Mouse (Mus musculus) midbrain, embryonic 15.5 days (tissue): Measurements from ENCODE around the gene Fig4. TPM values are rescaled to one million over a fixed set of nuclear protein-coding genes. Genes with fewer than 3 reads are reported as not detected.

ENCODE experiments used
- ATAC-seq: fragments of 200-750 bp; cut with Nextera tagmentation; replicated peaks from 2 replicates; pipeline ENCODE4 v1.8.0; 2017; ENCODE audit warnings: moderate TSS enrichment
- H3K27ac ChIP-seq: fragments of 300-500 bp; sonication (generic); 2 replicates; pipeline ENCODE4 v1.5.1; 2015; ENCODE audit warnings: mild to moderate bottlenecking, inconsistent platforms
- H3K27me3 ChIP-seq: fragments of 300-500 bp; sonication (generic); replicated peaks from 2 replicates; pipeline ENCODE4 v1.6.1; 2015; ENCODE audit warnings: inconsistent platforms
- H3K36me3 ChIP-seq: fragments of 300-500 bp; sonication (generic); replicated peaks from 2 replicates; pipeline ENCODE4 v1.6.1; 2015; ENCODE audit warnings: inconsistent platforms
- H3K4me1 ChIP-seq: fragments of 300-500 bp; sonication (generic); 2 replicates; pipeline ENCODE4 v1.6.1; 2015; ENCODE audit warnings: inconsistent platforms
- H3K4me2 ChIP-seq: fragments of 300-500 bp; sonication (generic); 2 replicates; pipeline ENCODE4 v1.6.1; 2015; ENCODE audit warnings: inconsistent platforms, mild to moderate bottlenecking, moderate library complexity
- H3K4me3 ChIP-seq: fragments of 300-500 bp; sonication (generic); 2 replicates; pipeline ENCODE4 v1.5.1; 2015; ENCODE audit warnings: mild to moderate bottlenecking, inconsistent platforms
- H3K9ac ChIP-seq: fragments of 300-500 bp; sonication (generic); 2 replicates; pipeline ENCODE4 v1.6.1; 2015; ENCODE audit warnings: mild to moderate bottlenecking, inconsistent platforms
- H3K9me3 ChIP-seq: fragments of 300-500 bp; sonication (generic); 2 replicates; pipeline ENCODE4 v1.6.1; 2016; ENCODE audit warnings: inconsistent platforms
- WGBS: fragments of 180-500 bp; shearing (Covaris S2); methylation state at CpG from one replicate; pipeline ENCODE4 v1.1.7; 2015; ENCODE audit warnings: mixed read lengths; 5-methylcytosine and 5-hydroxymethylcytosine counted together
- polyA plus RNA-seq: library from polyadenylated mRNA; unstranded; fragments of >200 nt; fragmentation: Nextera tagmentation; extraction: Ambion mirVana; gene quantifications from 2 replicates; pipeline ENCODE4 v1.2.1, GENCODE M21; 2015

Gene Fig4
- polyA plus RNA-seq = 30.8 and 31.5 TPM in 2 replicates

DNA sequence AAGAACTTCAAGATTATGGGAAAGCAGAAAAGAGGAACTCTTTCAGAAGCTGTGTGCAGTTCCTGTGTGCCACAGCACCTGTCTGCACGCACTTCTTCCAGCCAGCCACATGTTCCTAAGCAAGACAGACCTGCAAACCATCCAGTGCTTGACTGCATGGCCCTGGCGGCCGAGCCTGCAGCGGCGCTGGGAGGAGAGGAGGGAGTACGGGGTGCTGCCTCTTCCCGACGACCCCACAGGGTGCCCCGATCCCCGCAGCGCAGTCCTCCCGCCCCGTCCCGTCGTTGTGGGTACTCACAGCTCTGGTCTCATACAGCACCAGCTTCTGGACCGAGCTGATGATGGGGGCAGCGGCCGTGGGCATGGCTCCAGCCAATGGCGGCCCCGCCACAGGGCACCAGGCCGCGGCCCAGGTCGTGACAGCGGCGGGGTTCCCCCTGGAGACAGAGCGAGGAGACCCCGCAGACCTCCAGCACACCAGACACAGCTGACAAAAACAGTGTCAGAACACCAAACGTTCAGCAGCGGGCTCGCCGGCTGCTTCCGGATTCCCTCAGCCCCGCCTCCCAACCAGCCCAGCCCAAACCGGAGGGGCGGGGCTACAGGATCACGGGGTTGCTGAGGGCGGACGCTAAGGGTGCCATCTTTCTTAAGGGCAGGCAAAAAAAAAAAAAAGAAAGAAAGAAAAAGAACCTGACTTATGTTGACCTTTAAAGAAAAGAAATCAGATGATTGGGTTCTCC lies at the start of gene Fig4:
Gene Fig4, minus strand, starts transcription at position 572 of the 743 bp plus-strand sequence.
- WGBS = under 1% methylated on average over 36 of the region's 38 CpGs
- peak; percentile 96 for ATAC-seq

DNA sequence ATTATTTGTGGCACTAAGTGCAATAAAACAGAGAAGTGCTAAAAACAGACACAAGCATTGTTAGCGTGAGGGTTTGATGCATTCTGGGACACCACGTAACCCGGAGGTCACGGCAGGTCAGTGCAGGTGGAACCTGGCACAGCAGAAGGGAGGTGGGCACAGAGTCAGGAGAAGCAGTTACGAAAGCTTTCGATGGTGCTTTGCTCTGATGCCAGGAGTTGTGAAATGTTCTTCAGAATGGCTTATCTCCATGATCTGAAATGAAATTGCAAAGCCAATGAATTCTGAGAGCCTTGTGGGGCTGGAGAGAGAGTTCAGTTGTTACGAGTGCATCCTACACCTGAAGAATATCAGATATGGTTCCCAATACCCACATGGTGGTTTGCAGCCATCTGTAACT lies 38.3 kb upstream of the Fig4 start:
- H3K9ac ChIP-seq = no peak overlapping the region
- 90% methylated on average over 7 of the region's 7 CpGs for WGBS
- no peaks in the 10 kb centered on the region for H3K4me1 ChIP-seq
- no peaks in the 10 kb centered on the region for H3K9me3 ChIP-seq
- H3K36me3 ChIP-seq = no peaks in the 10 kb centered on the region
- no peak overlapping the region for H3K27ac ChIP-seq
- H3K27me3 ChIP-seq = no peaks in the 10 kb centered on the region
- H3K4me3 ChIP-seq = no peak overlapping the region
- ATAC-seq = no peak
- H3K4me2 ChIP-seq = no peak overlapping the region

More for the DNA sequence above, at the start of gene Fig4:
- Histone ChIP-seq H3K4me2 (peak within 1 kb of the TSS; percentile 95), H3K36me3 (no peaks in the 10 kb centered on the region), H3K9me3 (no peaks in the 10 kb centered on the region), H3K4me3 (peak within 1 kb of the TSS; percentile 79), H3K9ac (peak within 1 kb of the TSS; percentile 84), H3K27ac (peak within 1 kb of the TSS; percentile 74), H3K27me3 (no peaks in the 10 kb centered on the region), H3K4me1 (peaks cover 12% of the 10 kb centered on the region)

DNA sequence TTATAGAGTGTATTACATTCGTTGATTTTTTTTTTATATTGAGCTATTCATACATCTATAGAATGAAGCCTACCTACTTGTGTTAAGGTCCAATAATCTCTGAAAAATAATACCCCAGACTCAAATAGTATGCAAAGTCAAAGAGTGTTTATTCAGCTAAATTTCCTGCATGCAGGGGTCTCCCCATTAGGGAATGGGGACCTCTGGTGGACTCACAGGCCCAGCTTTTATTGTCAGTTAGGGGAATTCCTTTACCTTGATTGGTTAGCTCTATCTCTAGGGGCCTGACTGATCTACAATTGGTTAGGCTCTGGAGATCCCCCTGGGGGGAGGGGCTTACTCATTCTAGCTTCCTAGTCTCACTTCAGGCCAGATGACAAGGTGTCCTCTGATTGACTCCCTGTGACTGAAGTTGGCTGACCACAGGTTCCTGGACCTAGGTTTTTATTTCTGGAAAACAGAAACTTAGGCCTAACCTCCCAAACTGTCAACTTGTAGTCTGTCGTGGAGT lies 29.5 kb upstream of the Fig4 start:
- Histone ChIP-seq H3K9ac (no peak overlapping the region), H3K27me3 (no peaks in the 10 kb centered on the region), H3K4me3 (no peak overlapping the region), H3K9me3 (no peaks in the 10 kb centered on the region), H3K4me2 (no peak overlapping the region), H3K4me1 (no peaks in the 10 kb centered on the region), H3K36me3 (no peaks in the 10 kb centered on the region), H3K27ac (no peak overlapping the region)
- WGBS = 83% methylated on average over 2 of the region's 2 CpGs
- ATAC-seq = no peak

DNA sequence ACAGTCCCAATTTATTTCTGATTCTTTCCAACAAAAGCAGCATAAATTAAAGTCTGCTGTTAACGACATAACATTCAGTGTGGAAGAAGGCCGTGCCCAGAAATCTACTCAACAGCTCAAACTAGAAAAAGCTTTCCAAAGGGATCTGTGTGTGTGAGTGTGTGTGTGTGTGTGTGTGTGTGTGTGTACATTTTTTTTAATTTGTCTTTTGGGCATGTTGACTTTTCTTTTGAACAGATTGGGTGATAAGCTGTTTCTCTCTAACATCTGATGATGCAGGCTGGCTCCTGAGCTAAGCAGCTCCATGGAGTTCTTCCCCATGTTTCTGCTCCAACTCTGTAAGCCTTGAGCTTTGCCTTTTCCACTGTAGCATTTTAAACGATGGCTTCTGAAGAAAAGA lies 12.8 kb upstream of the Fig4 start:
- Histone ChIP-seq H3K36me3 (no peaks in the 10 kb centered on the region), H3K4me3 (no peak overlapping the region), H3K9ac (no peak overlapping the region), H3K4me2 (no peak overlapping the region), H3K9me3 (no peaks in the 10 kb centered on the region), H3K27ac (no peak overlapping the region), H3K27me3 (no peaks in the 10 kb centered on the region), H3K4me1 (no peaks in the 10 kb centered on the region)
- 88% methylated on average over 3 of the region's 3 CpGs for WGBS
- ATAC-seq = no peak

DNA sequence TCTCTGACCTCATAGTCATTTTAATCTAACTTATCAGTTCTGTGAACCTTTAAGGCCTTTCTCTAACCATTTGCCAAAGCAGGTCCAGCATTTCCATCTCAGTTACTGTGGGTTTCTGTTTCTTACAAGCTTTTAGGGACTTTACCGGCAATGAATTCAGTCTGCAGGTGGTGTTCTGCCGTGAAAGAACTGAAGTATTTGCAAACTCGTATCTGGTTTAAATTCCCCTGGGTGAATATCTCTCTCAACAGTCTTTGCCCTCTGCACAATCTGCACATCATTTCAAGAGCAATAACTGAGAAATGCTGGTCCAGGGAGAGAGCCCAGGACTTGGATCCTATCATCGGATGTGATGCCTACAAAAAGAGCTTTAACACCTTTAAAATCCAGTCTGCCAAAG lies 5.1 kb upstream of the Fig4 start:
- no peak overlapping the region for H3K4me2 ChIP-seq
- H3K27me3 ChIP-seq = no peaks in the 10 kb centered on the region
- no peak overlapping the region for H3K9ac ChIP-seq
- 91% methylated on average over 4 of the region's 4 CpGs for WGBS
- H3K27ac ChIP-seq = no peak overlapping the region
- no peak overlapping the region for H3K4me3 ChIP-seq
- no peaks in the 10 kb centered on the region for H3K4me1 ChIP-seq
- no peaks in the 10 kb centered on the region for H3K36me3 ChIP-seq
- no peaks in the 10 kb centered on the region for H3K9me3 ChIP-seq
- ATAC-seq = no peak

DNA sequence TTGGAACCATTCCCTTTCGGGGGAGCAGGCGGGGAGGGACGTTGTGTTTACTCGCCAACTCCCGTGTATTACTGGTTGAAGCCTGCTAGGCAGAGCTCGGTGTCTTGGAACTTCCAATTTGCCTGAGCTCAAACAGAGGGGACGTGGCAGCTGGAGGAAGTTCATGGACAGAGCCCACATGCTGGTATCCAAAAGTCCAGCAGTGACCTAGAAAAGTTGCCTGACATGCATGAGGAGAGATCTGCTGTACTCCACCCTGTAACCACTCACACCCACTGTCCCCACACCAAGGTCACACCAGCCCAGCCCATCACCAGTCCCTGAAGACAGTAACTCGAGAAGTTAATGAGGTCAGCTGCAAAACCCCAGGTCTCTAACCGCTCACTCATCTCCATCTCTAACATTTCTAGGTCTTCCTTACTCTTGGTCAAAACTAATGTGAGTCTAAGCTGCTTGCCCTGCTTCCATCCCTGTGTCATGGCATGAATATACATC lies 1.9 kb upstream of the Fig4 start:
- H3K27me3 ChIP-seq = no peaks in the 10 kb centered on the region
- H3K27ac ChIP-seq = no peak overlapping the region
- 79% methylated on average over 9 of the region's 9 CpGs for WGBS
- no peaks in the 10 kb centered on the region for H3K9me3 ChIP-seq
- no peak overlapping the region for H3K9ac ChIP-seq
- ATAC-seq = no peak
- H3K4me2 ChIP-seq = no peak overlapping the region
- H3K36me3 ChIP-seq = no peaks in the 10 kb centered on the region
- H3K4me3 ChIP-seq = no peak overlapping the region
- H3K4me1 ChIP-seq = peaks cover 12% of the 10 kb centered on the region

DNA sequence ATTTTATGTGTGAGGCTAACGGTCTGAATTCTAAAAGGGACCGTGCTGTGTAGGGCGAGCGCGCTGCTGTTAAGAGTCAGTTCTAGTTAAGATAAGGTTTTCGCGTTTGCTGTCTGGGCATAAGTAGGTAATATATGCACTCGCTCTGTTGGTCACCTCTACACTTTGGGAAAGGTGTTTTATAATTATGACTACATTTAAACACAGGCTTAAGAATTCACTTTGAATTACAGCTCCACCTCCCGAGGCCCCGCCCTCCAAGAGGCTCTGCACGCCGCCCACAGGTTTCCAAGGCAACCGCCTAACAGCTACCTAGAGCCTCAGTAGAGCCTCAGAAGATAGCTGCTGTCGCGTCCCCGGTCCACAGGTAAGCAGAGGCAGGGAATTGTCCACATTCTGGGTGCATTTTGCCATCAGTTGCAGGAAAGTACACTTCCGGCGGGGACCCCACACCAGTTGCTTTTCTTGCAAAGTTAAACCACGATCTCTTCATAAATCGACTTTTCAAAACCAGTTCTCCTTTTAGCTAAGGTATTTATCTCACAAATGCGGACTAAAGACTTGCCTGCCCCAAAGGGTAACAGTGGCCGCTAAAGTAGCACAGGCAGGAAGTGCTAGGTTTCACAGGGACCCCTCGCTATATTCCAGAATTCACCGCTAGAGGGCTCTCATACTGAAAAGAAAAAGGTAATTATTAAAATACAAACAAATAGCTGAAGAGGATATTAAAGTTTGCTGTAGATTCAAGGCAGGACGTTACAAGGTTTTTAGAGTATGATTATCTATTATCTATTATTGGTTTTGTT lies 782 bp upstream of the Fig4 start, which contains the start of gene Ak9:
Gene Ak9, plus strand, starts transcription at position 342 of the 806 bp plus-strand sequence.
- peak; percentile 90 for ATAC-seq

DNA sequence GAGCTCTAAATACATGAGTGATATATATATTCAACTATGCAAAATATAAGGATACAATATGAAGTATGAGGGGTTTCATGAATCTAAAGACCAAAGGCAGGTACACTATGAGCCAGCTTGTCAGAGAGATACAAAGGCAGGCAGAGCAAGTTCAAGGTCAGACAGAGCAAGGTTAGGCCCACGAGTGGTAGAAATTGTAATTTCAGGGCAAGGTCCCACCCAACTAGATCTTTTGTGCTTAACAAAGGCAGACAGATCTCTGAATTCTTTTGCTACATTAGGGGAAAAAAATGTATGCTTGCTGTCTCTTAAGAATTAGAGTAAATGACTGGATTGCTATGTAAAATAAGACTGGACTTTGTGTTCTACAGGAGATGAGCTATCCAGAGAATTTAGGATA lies 2.9 kb downstream of the Fig4 start:
- H3K9ac ChIP-seq = no peak overlapping the region
- no peak overlapping the region for H3K4me3 ChIP-seq
- H3K27me3 ChIP-seq = no peaks in the 10 kb centered on the region
- WGBS = 56% methylated on average over 1 of the region's 1 CpGs
- H3K36me3 ChIP-seq = no peaks in the 10 kb centered on the region
- no peaks in the 10 kb centered on the region for H3K9me3 ChIP-seq
- ATAC-seq = no peak
- H3K27ac ChIP-seq = no peak overlapping the region
- H3K4me1 ChIP-seq = peaks cover 14% of the 10 kb centered on the region
- no peak overlapping the region for H3K4me2 ChIP-seq

More for the DNA sequence above, 782 bp upstream of the Fig4 start, which contains the start of gene Ak9:
- H3K9ac ChIP-seq = peak within 1 kb of the TSS; percentile 84
- peak within 1 kb of the TSS; percentile 74 for H3K27ac ChIP-seq
- peaks cover 12% of the 10 kb centered on the region for H3K4me1 ChIP-seq
- peak within 1 kb of the TSS; percentile 79 for H3K4me3 ChIP-seq
- no peaks in the 10 kb centered on the region for H3K27me3 ChIP-seq
- WGBS = under 1% methylated on average over 25 of the region's 25 CpGs
- H3K9me3 ChIP-seq = no peaks in the 10 kb centered on the region
- H3K36me3 ChIP-seq = no peaks in the 10 kb centered on the region
- peak within 1 kb of the TSS; percentile 95 for H3K4me2 ChIP-seq

DNA sequence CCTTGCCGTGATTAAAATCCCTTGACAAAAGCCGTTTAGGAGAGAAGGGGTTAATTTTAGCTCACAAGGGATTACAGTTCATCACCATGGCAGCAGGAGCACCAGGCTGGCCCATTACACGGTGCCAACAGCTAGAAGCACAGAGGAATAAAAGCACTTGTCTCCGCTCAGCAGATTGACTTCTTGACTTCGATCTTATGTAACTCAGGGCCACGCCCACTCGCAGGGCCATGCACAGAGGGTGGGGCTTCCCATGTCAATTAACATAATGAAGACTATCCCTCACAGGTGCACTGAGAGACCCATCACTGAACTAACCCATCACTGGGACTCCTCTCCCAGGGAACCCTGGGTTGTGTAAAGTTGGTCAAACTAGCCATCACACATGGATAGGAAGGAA lies 7.9 kb downstream of the Fig4 start:
- Histone ChIP-seq H3K27ac (no peak overlapping the region), H3K36me3 (no peaks in the 10 kb centered on the region), H3K4me2 (peak overlapping the region; percentile 14), H3K4me1 (peaks cover 10% of the 10 kb centered on the region), H3K4me3 (0 out of 2 replicates have a peak overlapping the region, but pooled peaks have one; percentile 5), H3K27me3 (no peaks in the 10 kb centered on the region), H3K9ac (no peak overlapping the region), H3K9me3 (no peaks in the 10 kb centered on the region)
- WGBS = 16% methylated on average over 7 of the region's 7 CpGs
- ATAC-seq = peak; percentile 76

DNA sequence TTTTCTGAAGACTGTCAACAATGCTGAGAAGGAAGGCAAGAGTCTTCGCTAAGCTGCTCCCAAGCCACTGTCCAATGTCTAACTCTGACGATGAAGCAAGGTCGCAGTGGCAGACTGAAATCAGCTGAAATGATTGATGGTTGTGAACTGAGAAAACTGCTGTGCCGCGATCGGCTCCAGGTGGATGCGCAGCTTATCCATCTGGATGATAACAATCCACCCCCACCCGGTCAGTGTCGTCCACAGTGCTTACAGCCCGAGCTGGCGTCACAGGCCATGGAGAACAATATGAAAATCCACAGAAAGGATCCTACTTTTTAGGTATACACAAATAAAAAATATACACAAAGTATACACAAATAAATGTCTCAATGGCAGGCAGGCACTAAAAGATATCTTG lies 8.3 kb downstream of the Fig4 start:
- Histone ChIP-seq H3K4me2 (peak overlapping the region; percentile 14), H3K4me3 (0 out of 2 replicates have a peak overlapping the region, but pooled peaks have one; percentile 5), H3K36me3 (no peaks in the 10 kb centered on the region), H3K9me3 (no peaks in the 10 kb centered on the region), H3K27me3 (no peaks in the 10 kb centered on the region), H3K27ac (no peak overlapping the region), H3K4me1 (peaks cover 10% of the 10 kb centered on the region), H3K9ac (no peak overlapping the region)
- 58% methylated on average over 11 of the region's 11 CpGs for WGBS
- ATAC-seq = peak; percentile 82; the same call in 1 of the 2 replicates

DNA sequence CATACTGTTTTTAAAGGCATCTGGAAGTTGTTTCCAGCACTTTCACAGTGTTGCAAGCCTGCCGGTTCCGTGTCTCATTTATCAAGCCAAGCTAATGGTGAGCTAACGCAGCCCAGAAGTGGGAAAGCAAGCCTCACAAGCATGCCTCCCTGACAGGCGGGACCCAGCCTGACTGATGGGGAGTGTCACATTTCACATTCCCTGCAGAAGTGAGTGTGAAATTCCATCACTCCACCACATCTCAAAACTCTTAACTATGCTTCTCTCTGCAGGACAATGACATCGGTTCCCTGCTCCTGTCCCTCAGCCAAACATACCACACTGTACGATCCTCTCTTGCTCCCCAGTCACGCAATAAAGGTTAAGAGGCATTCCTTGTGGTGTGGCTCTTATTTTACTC lies 10.0 kb downstream of the Fig4 start:
- H3K9me3 ChIP-seq = no peaks in the 10 kb centered on the region
- 46% methylated on average over 7 of the region's 7 CpGs for WGBS
- H3K4me3 ChIP-seq = no peak overlapping the region
- H3K27me3 ChIP-seq = no peaks in the 10 kb centered on the region
- H3K27ac ChIP-seq = no peak overlapping the region
- no peak overlapping the region for H3K9ac ChIP-seq
- H3K4me2 ChIP-seq = no peak overlapping the region
- no peak for ATAC-seq
- H3K4me1 ChIP-seq = peaks cover 14% of the 10 kb centered on the region
- H3K36me3 ChIP-seq = no peaks in the 10 kb centered on the region

DNA sequence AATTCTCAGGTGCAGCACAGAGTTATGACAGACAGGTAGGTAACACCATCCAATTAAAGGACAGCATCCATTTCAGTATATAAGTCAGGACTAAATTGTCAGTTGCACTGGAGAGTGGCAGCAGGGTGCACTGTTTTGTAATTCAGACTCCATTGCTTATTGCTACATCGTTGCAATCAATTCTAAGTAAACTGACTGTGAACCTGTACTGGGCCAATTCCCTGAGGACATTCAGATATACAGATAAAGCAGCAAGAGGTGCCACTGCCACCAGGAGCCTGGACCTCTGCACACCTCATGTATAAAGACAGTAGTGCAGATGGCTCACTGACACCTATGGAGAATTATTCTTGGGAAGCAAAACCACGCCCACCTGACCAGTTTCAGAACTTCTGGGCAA lies 12.0 kb downstream of the Fig4 start:
- H3K4me1 ChIP-seq = peaks cover 14% of the 10 kb centered on the region
- 84% methylated on average over 2 of the region's 2 CpGs for WGBS
- no peak for ATAC-seq
- no peak overlapping the region for H3K27ac ChIP-seq
- no peak overlapping the region for H3K9ac ChIP-seq
- no peak overlapping the region for H3K4me2 ChIP-seq
- H3K4me3 ChIP-seq = no peak overlapping the region
- H3K36me3 ChIP-seq = no peaks in the 10 kb centered on the region
- H3K9me3 ChIP-seq = no peaks in the 10 kb centered on the region
- H3K27me3 ChIP-seq = no peaks in the 10 kb centered on the region
